Mouse (Mus musculus): ENCODE results near the gene Tfdp1.
A peak's percentile ranks its signal among the peaks of the same experiment; 100 is the strongest.

The Tfdp1 gene

DNA sequence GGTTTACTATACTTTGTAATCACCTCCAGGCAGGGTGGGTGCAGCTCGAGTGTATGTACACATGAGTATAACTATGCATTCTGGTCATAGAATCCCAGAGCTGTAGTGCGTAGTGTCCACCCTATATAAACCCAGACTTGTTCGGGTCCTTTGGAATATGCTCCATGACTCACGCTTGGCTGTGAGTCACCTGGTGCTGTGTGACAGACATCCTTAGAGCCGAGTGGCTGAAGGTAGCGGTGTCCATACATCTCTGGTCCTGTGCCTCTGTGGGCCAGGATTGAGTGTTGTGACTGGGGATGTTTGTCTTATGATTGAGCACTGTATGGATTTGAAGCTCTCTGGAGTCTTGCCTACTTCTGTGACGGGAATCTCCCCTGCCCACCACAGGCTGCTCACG is 14.1 kb downstream of the Tfdp1 start:
- DNase-seq (ENCODE audit: low read depth, low spot score) = no peak

DNA sequence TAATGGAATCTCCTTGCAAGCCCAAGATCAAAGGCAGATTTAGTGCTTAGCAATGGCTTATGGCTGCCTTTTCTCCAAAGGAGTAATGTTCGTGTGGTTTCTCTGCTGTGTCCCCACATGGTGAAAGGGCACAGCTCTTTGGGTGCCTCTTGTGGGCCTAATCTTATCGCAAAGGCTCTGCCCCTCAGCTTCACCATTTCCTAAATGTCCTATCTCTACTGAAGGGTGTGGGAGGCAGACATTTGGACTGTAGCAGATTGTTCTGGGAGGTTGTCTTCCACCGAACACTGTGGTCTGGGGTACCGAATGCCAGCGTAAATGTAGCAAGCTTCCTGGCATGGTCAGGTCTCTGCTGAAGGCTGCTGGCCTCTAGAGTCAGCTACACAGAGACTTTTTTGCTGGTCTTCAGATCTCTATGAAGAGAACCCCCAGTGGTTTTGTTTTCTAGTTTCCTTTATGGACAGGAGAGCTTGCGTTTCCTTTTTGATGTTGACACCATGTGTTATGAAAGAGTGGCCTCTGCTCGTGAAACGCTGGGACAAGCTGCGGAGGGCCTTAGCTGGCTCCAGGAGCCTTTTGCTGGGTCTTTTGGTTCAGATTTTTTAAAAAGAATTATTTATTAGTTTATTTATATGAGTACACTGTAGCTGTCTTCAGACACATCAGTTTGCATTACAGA is 14.7 kb downstream of the Tfdp1 start:
- DNase-seq (ENCODE audit: low read depth, low spot score) = no peak

GRCm38 (mm10) chr8:13353883-13354282 is 15.3 kb downstream of the Tfdp1 start:
- DNase-seq (ENCODE audit: low read depth, low spot score) = no peak

DNA sequence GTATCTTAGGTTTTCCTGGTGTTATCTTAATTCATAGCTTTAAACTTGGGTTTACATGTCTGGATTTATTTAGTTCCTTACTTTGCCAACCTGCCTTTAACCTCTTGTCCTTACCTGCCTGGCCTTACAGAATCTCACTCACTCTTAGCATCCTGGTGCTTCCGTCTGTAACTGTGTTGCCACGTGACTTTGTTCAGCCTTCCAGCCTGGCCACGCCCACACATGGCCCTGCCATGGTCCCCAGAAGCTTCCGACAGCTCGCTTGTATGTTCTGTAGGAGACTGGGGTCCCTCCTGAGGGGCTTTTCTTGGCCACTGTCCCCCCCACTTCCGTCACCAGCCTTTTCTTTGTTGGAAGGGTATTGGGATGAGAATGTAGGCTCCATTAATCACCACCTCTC is 17.7 kb downstream of the Tfdp1 start:
- DNase-seq (ENCODE audit: low read depth, low spot score) = peak; percentile 69

DNA sequence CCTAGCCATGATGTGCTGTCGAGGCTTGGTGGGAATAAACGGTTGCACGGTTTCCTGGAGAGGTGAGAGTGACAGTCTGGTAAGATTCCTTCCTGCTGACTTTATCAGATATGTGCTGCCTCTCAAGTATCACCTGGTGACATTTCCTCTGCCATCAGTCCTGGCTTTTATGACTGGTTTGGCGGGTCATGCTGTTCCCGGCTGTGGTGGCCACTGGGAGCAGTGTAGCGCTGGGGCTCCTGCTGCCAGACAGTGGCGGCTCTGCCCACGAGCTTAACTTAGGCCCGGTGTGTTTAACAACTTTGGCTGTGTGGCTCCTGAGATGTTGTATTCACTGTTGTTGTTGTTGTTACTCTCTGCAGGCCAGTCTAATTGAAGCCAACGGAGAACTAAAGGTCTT is 18.1 kb downstream of the Tfdp1 start:
- DNase-seq (ENCODE audit: low read depth, low spot score) = peak; percentile 43

GRCm38 (mm10) chr8:13360213-13360612 is 21.7 kb downstream of the Tfdp1 start:
- DNase-seq (ENCODE audit: low read depth, low spot score) = no peak

DNA sequence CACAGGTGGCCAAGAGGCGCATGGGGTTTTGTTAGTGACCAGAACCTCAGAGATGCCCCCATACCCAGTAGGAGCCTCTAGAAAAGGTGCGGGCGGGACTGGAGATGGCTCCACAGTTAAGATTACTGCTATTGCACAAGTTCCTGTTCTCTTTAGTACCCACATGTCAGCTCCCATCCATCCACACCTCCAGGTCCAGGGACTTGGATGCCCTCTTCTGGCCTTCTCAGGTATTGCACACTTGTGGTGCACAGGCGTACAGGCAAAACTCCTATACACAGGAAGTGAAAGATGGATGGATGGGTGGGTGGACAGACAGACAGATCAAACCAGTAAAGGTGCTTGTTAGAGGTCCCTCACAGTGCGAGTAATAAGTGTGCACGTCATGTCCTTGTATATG is 23.3 kb downstream of the Tfdp1 start:
- DNase-seq (ENCODE audit: low read depth, low spot score) = peak; percentile 89

- no peak for DNase-seq (ENCODE audit: low read depth, low spot score)
These were observed 34.7 kb downstream of the Tfdp1 start for GRCm38 (mm10) chr8:13373151-13373662.

- DNase-seq (ENCODE audit: low read depth, low spot score) = no peak
These were observed 43.1 kb downstream of the Tfdp1 start for GRCm38 (mm10) chr8:13381630-13382029.

DNA sequence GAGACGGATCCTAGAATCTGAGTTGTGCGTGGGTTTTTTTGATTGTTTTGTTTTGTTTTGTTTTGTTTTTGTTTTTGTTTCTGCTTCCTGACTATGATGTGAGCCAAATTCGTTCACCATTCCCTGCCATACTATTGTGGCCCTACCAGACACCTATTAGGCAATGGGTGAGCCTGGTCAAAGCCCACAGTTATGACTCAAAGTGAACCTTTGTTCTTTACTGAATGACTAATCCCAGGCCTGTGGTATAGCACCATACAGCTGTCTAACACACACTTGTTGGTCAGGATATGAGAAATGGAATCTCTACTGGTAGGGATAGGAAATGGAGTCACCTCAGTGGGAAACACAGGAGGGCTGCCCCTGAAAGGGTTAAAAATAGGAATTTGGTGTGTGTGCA is 44.0 kb downstream of the Tfdp1 start:
- DNase-seq (ENCODE audit: low read depth, low spot score) = no peak

GRCm38 (mm10) chr8:13382999-13383398 is 44.4 kb downstream of the Tfdp1 start:
- DNase-seq (ENCODE audit: low read depth, low spot score) = no peak

- no peak for DNase-seq (ENCODE audit: low read depth, low spot score)
These were observed 47.8 kb downstream of the Tfdp1 start for GRCm38 (mm10) chr8:13386366-13386765.

- no peak for DNase-seq (ENCODE audit: low read depth, low spot score)
These were observed 49.2 kb downstream of the Tfdp1 start for GRCm38 (mm10) chr8:13387728-13388127.

DNA sequence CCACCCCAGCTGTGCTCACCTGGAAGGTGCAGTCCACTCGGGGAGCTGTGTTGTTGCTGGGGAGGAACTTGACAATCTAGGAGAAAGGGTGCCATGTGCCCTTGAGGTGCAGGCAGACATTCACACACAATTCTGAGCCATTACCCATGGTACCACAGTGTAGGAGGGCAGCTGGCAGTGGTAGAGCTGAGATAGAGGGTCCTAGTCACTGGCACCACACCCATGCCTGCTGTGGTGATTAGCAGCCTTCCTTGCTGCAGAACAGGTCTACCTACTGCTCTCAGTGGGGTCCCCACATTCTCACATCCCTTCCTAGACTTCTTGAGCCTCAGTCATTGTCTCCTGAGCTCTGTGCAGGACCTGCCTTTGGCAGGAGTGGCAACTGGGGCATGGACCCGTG is 50.2 kb downstream of the Tfdp1 start:
- no peak for DNase-seq (ENCODE audit: low read depth, low spot score)

DNA sequence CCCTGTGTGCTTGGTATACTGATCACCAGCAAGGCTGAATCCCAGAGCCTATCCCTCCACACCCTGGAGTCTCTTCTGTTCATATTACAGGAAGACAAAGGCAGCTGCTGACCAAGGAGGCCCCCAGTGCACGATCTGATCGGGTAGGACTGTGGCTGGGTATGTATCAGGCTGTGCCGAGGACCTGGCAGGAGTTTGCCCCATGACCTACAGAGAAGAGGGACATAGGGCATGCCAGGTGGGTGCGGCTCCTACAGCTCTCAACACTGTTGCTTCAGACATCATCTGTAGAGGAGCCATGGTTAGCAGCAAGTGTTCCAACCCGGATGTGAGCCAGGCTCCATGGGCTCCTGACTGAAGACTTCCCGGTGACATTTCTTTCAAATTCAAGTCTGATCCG is 55.3 kb downstream of the Tfdp1 start:
- DNase-seq (ENCODE audit: low read depth, low spot score) = no peak

DNA sequence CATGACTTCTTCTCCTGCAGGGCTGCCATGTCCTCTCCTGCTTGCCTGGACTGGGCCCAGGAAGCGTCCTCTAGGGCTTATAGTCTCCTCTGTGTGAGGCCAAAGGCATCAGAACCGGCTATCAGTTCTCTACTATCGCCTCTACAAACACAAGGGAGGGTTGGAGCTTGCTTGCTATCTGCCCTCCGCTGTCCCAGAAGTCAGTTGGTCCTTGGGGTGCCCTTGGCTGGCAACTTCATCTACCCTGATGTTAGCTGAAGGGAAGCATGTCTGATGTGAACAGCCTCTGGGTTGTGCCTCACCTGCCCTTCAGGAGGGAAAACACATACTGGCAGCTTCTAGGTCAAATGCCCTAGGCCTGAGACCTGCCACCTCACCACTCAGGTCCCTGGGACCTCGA is 58.2 kb downstream of the Tfdp1 start, which contains the start of gene Atp4b:
Gene Atp4b (minus strand): TSS at position 101 of the 400 bp plus-strand sequence.
- DNase-seq (ENCODE audit: low read depth, low spot score) = no peak

- DNase-seq (ENCODE audit: low read depth, low spot score) = no peak
These were observed 65.0 kb downstream of the Tfdp1 start for GRCm38 (mm10) chr8:13403517-13403916.

- DNase-seq (ENCODE audit: low read depth, low spot score) = no peak
These were observed 66.1 kb downstream of the Tfdp1 start, which contains the start of gene Grk1 for GRCm38 (mm10) chr8:13404666-13405131. TSS of gene Grk1 (plus strand) at chr8:13405081.

DNA sequence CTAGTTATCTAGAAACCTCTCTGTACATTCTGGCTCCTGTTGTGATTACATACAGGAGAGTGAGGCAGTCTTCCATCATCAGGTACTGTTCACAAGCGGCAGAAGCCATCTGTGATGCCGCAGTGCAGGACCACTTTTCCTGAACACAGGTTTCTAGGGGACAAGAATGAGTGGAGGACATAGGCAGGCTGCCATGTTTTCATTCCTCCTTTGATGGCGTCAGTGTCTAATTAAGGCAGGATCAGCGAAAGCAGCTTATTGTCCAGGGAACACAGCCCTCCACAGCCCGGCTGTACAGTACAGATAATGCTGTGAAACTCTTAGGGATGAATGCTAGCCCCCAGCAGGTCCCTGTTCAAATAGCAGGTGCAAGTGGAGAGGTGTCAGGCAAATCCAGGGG is 67.5 kb downstream of the Tfdp1 start:
- no peak for DNase-seq (ENCODE audit: low read depth, low spot score)

DNA sequence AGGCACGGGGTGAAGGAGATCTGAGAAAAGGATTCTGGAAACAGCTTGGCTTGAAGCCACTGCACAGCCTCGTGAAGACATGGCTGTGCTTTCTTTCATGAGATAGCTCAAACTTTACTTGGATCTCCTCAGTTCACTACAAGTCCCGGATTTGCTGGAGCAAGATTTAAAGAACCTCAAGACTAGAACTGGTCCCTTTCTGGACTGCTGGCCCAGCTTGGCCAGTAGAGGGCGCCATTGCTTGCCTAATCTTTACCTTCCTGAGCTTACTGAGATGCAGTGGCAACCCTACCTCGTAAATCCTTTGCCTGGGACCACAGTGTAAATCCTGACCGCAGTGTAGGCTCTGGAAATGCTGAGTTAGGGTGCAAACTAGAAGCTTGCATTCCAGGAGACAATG is 73.0 kb downstream of the Tfdp1 start:
- DNase-seq (ENCODE audit: low read depth, low spot score) = peak; percentile 85

GRCm38 (mm10) chr8:13412891-13413558 is 74.5 kb downstream of the Tfdp1 start:
- DNase-seq (ENCODE audit: low read depth, low spot score) = peak; percentile 83

DNA sequence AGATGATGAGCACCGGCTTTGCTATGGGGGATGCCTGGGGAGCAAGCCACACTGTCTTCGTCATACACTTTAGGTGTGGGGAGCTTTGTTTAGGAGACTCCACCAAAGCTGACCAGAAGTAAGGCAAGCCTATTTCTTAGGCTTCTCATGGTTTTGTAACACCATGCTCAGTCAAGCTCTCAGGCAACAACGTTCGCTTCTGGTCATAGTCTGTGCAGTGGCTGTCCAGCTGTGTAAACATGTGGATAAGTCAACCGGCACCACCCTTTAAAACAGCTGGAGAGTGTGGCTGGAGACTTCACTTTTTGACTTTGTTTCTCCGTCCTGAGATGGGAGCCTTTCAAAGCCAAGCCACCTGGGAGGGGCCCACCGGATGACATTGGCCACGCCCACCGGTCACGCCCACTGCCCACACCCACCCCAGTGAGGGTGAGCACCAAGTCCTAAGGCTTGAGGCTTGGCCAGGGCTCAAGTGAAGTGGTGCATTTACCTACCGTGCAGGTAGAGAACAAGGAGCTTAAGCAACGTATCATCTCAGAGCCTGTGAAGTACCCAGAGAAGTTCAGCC is 75.4 kb downstream of the Tfdp1 start:
- peak; percentile 21 for DNase-seq (ENCODE audit: low read depth, low spot score)

- no peak for DNase-seq (ENCODE audit: low read depth, low spot score)
These were observed 77.3 kb downstream of the Tfdp1 start for GRCm38 (mm10) chr8:13415879-13416278.

Measured in ZHBTc4 (cell line).